Mouse (Mus musculus) liver, adult 2 months (tissue): ENCODE measurements around the gene Fam90a1a.

ENCODE experiments used
- CTCF ChIP-seq: fragments of 200-500 bp; IDR thresholded peaks from 2 replicates; pipeline ENCODE4 v1.5.1; 2011; ENCODE audit warnings: low read depth, low read length, control low read depth
- POLR2A ChIP-seq: fragments of 200-500 bp; IDR thresholded peaks from 2 replicates; pipeline ENCODE4 v1.6.1; 2011; ENCODE audit warnings: low read length, control low read depth; ENCODE audit not compliant: insufficient read depth; ENCODE audit errors: extremely low read depth

GRCm38 (mm10) chr8:21947311-21948017, 11.1 kb upstream of the Fam90a1a start:
- TF ChIP-seq POLR2A (no peak), CTCF (no peak)
